Mouse (Mus musculus) liver, postnatal 0 days (tissue): Measurements from ENCODE around the gene 2010300C02Rik.

ENCODE experiments used
- CTCF ChIP-seq: sonication (generic); IDR thresholded peaks from 2 replicates; pipeline ENCODE4 v1.5.1; 2016; ENCODE audit warnings: antibody characterized with exemption, low read depth
- EP300 ChIP-seq: IDR thresholded peaks from 2 replicates; pipeline ENCODE4 v1.6.1; 2016; ENCODE audit warnings: antibody characterized with exemption, low read depth, mild to moderate bottlenecking

GRCm38 (mm10) chr1:37583795-37584464 is 136.0 kb downstream of the 2010300C02Rik start:
- no peak for TF ChIP-seq CTCF
- TF ChIP-seq EP300, result no peak
